8 mouse cellular contexts compared by ENCODE assay signal in the genomic region with DNA sequence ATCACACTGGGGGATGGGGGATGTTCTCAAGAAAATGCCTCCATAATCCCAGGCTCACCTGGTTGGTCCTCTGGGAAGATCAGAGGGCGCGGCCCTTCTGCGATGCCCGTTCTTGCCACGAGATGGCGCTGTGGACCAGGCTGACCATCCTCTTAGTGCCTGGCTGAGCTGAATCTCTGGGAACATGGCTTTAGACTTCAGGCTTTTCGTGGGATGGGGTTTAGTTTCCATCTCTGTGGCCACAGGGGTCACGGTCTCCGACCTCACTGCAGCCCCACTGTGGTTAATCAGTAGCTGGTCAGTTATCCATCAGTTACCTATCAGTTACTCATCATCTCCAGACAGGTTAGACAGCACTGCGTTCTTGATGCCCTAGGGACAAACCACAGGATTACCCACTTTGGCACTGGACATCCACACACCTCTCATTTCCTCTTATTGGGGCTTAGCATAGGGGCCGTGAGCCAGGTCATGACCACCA.
DNase-seq lines count a peak whose midpoint lies in the region; ATAC-seq lines count a peak whose summit lies in the region.

No protein-coding gene starts in this region.

- peak; percentile 68 for DNase-seq in adipocyte (ENCODE audit: low spot score)
- peak; percentile 75 to 82 for DNase-seq in cerebellum, postnatal 36 days
- DNase-seq in frontal cortex, postnatal 36 days (ENCODE audit: low spot score in 2 of 2): peak; percentile 81 to 84
- DNase-seq in hindlimb bud, embryonic 11.5 days (ENCODE audit: extremely low spot score, low read depth, low spot score): peak; percentile 47
- DNase-seq in left cerebral cortex, postnatal 10 days (ENCODE audit: extremely low spot score in 1 of 2, low spot score in 2 of 2): peak; percentile 65 to 70
- peak; percentile 63 for DNase-seq in right cerebral cortex, postnatal 25 days

- peak; percentile 71 for ATAC-seq in megakaryocyte progenitor cell, adult 5-6 weeks (replicated peaks; ENCODE audit: poor library complexity)
- no peak for ATAC-seq in erythroblast, adult 5-6 weeks (replicated peaks; ENCODE audit: low FRiP score, poor library complexity, severe bottlenecking)

- intact Hi-C loops in left cerebral cortex, postnatal 10 days (cut with DNase I): loop anchor here (2.0 to 10.0 kb wide), 4 partner anchors 617 to 1101 kb away; no protein-coding TSS in a partner anchor
